Comparison of ENCODE assay signal across 24 mouse cellular contexts in genomic region chr1:168065598-168066041, GRCm38 (mm10).
DNase-seq lines count a peak whose midpoint lies in the region; ATAC-seq and TF ChIP-seq lines count a peak whose summit lies in the region.
"Had no signal": no experiment of that assay in that cellular context is flagged by ENCODE, and none has a peak within 500 bp of the region (broad histone marks: within the 10 kb centered on the region; RNA-seq: fewer than 3 reads in every experiment).

No protein-coding gene starts in this region.

- H3K27me3 ChIP-seq in hindbrain, embryonic 13.5 days: peaks cover 4% of the 10 kb centered on the region; the same call in 1 of the 2 replicates
- no peaks in the 10 kb centered on the region for H3K27me3 ChIP-seq in hindbrain, embryonic 11.5 days (ENCODE audit: control insufficient read depth, insufficient read depth, low read length)
- H3K27me3 ChIP-seq in lung, embryonic 14.5 days (ENCODE audit: insufficient read depth, low read length): no peaks in the 10 kb centered on the region
- no peaks in the 10 kb centered on the region for H3K27me3 ChIP-seq in ES-Bruce4 (ENCODE audit: control insufficient read depth, insufficient read depth, low read length, poor library complexity, severe bottlenecking)
- H3K27me3 ChIP-seq in Patski: peaks cover 15% of the 10 kb centered on the region
- H3K27me3 ChIP-seq: embryonic facial prominence, embryonic 15.5 days; heart, embryonic 15.5 days had no signal

- no peaks in the 10 kb centered on the region for H3K36me3 ChIP-seq in hindbrain, embryonic 13.5 days
- H3K36me3 ChIP-seq in hindbrain, embryonic 11.5 days (ENCODE audit: control insufficient read depth, insufficient read depth, low read length): no peaks in the 10 kb centered on the region
- H3K36me3 ChIP-seq in lung, embryonic 14.5 days (ENCODE audit: insufficient read depth): no peaks in the 10 kb centered on the region
- H3K36me3 ChIP-seq in ES-Bruce4 (ENCODE audit: control insufficient read depth, insufficient read depth, low read length, poor library complexity, severe bottlenecking): no peaks in the 10 kb centered on the region
- H3K36me3 ChIP-seq: embryonic facial prominence, embryonic 15.5 days; G1E; heart, embryonic 15.5 days; midbrain, embryonic 12.5 days had no signal

- 39% methylated on average over 6 of the region's 6 CpGs for WGBS in hindbrain, embryonic 13.5 days
- WGBS in hindbrain, embryonic 11.5 days: 48% methylated on average over 6 of the region's 6 CpGs
- 58% methylated on average over 6 of the region's 6 CpGs for WGBS in lung, embryonic 14.5 days

- H3K27ac ChIP-seq in hindbrain, embryonic 13.5 days: no peak overlapping the region
- no peak overlapping the region for H3K27ac ChIP-seq in hindbrain, embryonic 11.5 days (ENCODE audit: low read depth, low read length)
- H3K27ac ChIP-seq in lung, embryonic 14.5 days (ENCODE audit: low read depth): no peak overlapping the region
- H3K27ac ChIP-seq in ES-Bruce4 (ENCODE audit: insufficient read depth, low read length): no peak overlapping the region
- H3K27ac ChIP-seq: embryonic facial prominence, embryonic 15.5 days; heart, embryonic 15.5 days; left cerebral cortex, adult 2 months; macrophage; midbrain, embryonic 12.5 days had no signal

- H3K4me3 ChIP-seq in hindbrain, embryonic 13.5 days: no peak overlapping the region
- H3K4me3 ChIP-seq in hindbrain, embryonic 11.5 days (ENCODE audit: low read depth, low read length): no peak overlapping the region
- no peak overlapping the region for H3K4me3 ChIP-seq in lung, embryonic 14.5 days (ENCODE audit: low read depth, low read length)
- H3K4me3 ChIP-seq in ES-Bruce4 (ENCODE audit: low read depth, low read length): no peak overlapping the region
- H3K4me3 ChIP-seq: embryonic facial prominence, embryonic 15.5 days; heart, embryonic 15.5 days; left cerebral cortex, adult 2 months; midbrain, embryonic 12.5 days had no signal

- in situ Hi-C loops in Patski (cut with MboI; ENCODE audit: low pct_unique_long_range_greater_than_20kb): no loop called here

- TF ChIP-seq EP300 in ES-Bruce4 (IDR thresholded peaks at IDR 0.05; ENCODE audit: insufficient read depth, low read depth, low read length): peak; percentile 56; the same call in 1 of the 2 replicates

- CTCF ChIA-PET in Patski (lab: Charles Lee): interaction anchor here (1.0 kb wide), 1 partner anchor 44 kb away, joined by 3 read pairs; no protein-coding TSS in a partner anchor

- POLR2A ChIA-PET in Patski (lab: Charles Lee): no interaction called here

- H3K4me1 ChIP-seq in hindbrain, embryonic 13.5 days (replicated peaks): peaks cover 16% of the 10 kb centered on the region; the same call in 1 of the 2 replicates
- H3K4me1 ChIP-seq in hindbrain, embryonic 11.5 days (replicated peaks; ENCODE audit: control insufficient read depth, insufficient read depth, low read length): no peaks in the 10 kb centered on the region
- H3K4me1 ChIP-seq in lung, embryonic 14.5 days (ENCODE audit: insufficient read depth): 0 out of 2 replicates have a peak, but pooled peaks cover 4% of the 10 kb centered on the region
- H3K4me1 ChIP-seq in ES-Bruce4 (ENCODE audit: control insufficient read depth, insufficient read depth, low read length): no peaks in the 10 kb centered on the region
- H3K4me1 ChIP-seq: embryonic facial prominence, embryonic 15.5 days; heart, embryonic 15.5 days had no signal

- TF ChIP-seq CTCF in lung, embryonic 14.5 days (IDR thresholded peaks at IDR 0.05; ENCODE audit: low read depth): peak; percentile 32
- TF ChIP-seq CTCF in ES-Bruce4 (IDR thresholded peaks at IDR 0.05; ENCODE audit: low read depth, low read length) (no peak), Patski (IDR thresholded peaks at IDR 0.05) (peak; percentile 24)

- no peak for TF ChIP-seq POLR2A in ES-Bruce4 (IDR thresholded peaks at IDR 0.05; ENCODE audit: insufficient read depth, low read length)

- H3K4me2 ChIP-seq in hindbrain, embryonic 13.5 days: no peak overlapping the region
- H3K4me2 ChIP-seq in hindbrain, embryonic 11.5 days (replicated peaks; ENCODE audit: low read depth, low read length): no peak overlapping the region
- no peak overlapping the region for H3K4me2 ChIP-seq in lung, embryonic 14.5 days
- H3K4me2 ChIP-seq: embryonic facial prominence, embryonic 15.5 days; heart, embryonic 15.5 days; midbrain, embryonic 12.5 days had no signal

- no peak for DNase-seq in hindbrain, embryonic 11.5 days (ENCODE audit: low spot score)
- no peak for DNase-seq in lung, embryonic 14.5 days
- DNase-seq in lung, adult 18-20 months: no peak
- no peak for DNase-seq in Patski (ENCODE audit: low read depth, low spot score)
- no peak for DNase-seq in right cerebral cortex, postnatal 14 days
- DNase-seq: cerebellum, adult 2 months; cerebellum, postnatal 36 days; gastrocnemius, postnatal 14 days; kidney, adult 2 months; kidney, postnatal 25 days; layer of hippocampus, adult 9-11 months; left cerebral cortex, postnatal 4 days; liver; lung, adult 2 months; right cerebral cortex, adult 18-20 months; thymus, postnatal 36 days had no signal

- peak; percentile 36; the same call in 1 of the 2 replicates for ATAC-seq in hindbrain, embryonic 13.5 days (ENCODE audit: low FRiP score)
- no peak for ATAC-seq in hindbrain, embryonic 11.5 days (ENCODE audit: low FRiP score)
- ATAC-seq in lung, embryonic 14.5 days (ENCODE audit: insufficient read depth): no peak
- no peak for ATAC-seq in Patski

- no peaks in the 10 kb centered on the region for H3K9me3 ChIP-seq in hindbrain, embryonic 13.5 days
- no peaks in the 10 kb centered on the region for H3K9me3 ChIP-seq in hindbrain, embryonic 11.5 days (ENCODE audit: control insufficient read depth, low read length)
- no peaks in the 10 kb centered on the region for H3K9me3 ChIP-seq in lung, embryonic 14.5 days (ENCODE audit: low read depth, low read length)
- no peaks in the 10 kb centered on the region for H3K9me3 ChIP-seq in ES-Bruce4 (replicated peaks; ENCODE audit: control insufficient read depth, insufficient read depth, low read length, poor library complexity, severe bottlenecking)
- H3K9me3 ChIP-seq: embryonic facial prominence, embryonic 15.5 days; heart, embryonic 15.5 days; midbrain, embryonic 12.5 days had no signal

- 0 out of 2 replicates have a peak overlapping the region, but pooled peaks have one; percentile 19 for H3K9ac ChIP-seq in hindbrain, embryonic 13.5 days
- no peak overlapping the region for H3K9ac ChIP-seq in hindbrain, embryonic 11.5 days (ENCODE audit: low read depth, low read length)
- H3K9ac ChIP-seq in lung, embryonic 14.5 days: no peak overlapping the region
- H3K9ac ChIP-seq in ES-Bruce4 (ENCODE audit: low read depth, poor library complexity, severe bottlenecking): no peak overlapping the region
- H3K9ac ChIP-seq: embryonic facial prominence, embryonic 15.5 days; heart, embryonic 15.5 days; midbrain, embryonic 12.5 days had no signal
